Mouse (Mus musculus) forebrain, embryonic 16.5 days (tissue): ENCODE results near the gene Scn10a. TPM values are rescaled to one million over a fixed set of nuclear protein-coding genes. Genes with fewer than 3 reads are reported as not detected.

Source experiments
- ATAC-seq: fragments of 200-750 bp; cut with Nextera tagmentation; 2 replicates; pipeline ENCODE4 v1.8.0; 2017; ENCODE audit warnings: mild to moderate bottlenecking, moderate library complexity
- H3K27ac ChIP-seq: fragments of 300-500 bp; sonication (generic); 2 replicates; pipeline ENCODE4 v1.5.1; 2014; ENCODE audit warnings: low read length, control low read depth
- H3K27me3 ChIP-seq: fragments of 300-500 bp; sonication (generic); replicated peaks from 2 replicates; pipeline ENCODE4 v1.6.1; 2014; ENCODE audit warnings: low read length; ENCODE audit not compliant: control insufficient read depth, insufficient read depth
- H3K36me3 ChIP-seq: fragments of 300-500 bp; sonication (generic); 2 replicates; pipeline ENCODE4 v1.6.1; 2014; ENCODE audit not compliant: control insufficient read depth, insufficient read depth
- H3K4me1 ChIP-seq: fragments of 300-500 bp; sonication (generic); replicated peaks from 2 replicates; pipeline ENCODE4 v1.6.1; 2014; ENCODE audit warnings: low read length; ENCODE audit not compliant: control insufficient read depth, insufficient read depth
- H3K4me2 ChIP-seq: fragments of 300-500 bp; sonication (generic); 2 replicates; pipeline ENCODE4 v1.6.1; 2014; ENCODE audit warnings: mild to moderate bottlenecking, low read length, control low read depth
- H3K4me3 ChIP-seq: fragments of 300-500 bp; sonication (generic); replicated peaks from 2 replicates; pipeline ENCODE4 v1.5.1; 2014; ENCODE audit warnings: mild to moderate bottlenecking, low read length, control low read depth
- H3K9ac ChIP-seq: fragments of 300-500 bp; sonication (generic); replicated peaks from 2 replicates; pipeline ENCODE4 v1.6.1; 2014; ENCODE audit warnings: low read depth, low read length, control low read depth
- H3K9me3 ChIP-seq: fragments of 300-500 bp; sonication (generic); 2 replicates; pipeline ENCODE4 v1.6.1; 2016; ENCODE audit warnings: low read length; ENCODE audit not compliant: control insufficient read depth
- WGBS: fragments of 180-500 bp; shearing (Covaris S2); extraction: QIAGEN DNeasy Blood & Tissue Kit; methylation state at CpG from one replicate; pipeline ENCODE4 v1.1.7; 2014; 5-methylcytosine and 5-hydroxymethylcytosine counted together
- polyA plus RNA-seq: library from polyadenylated mRNA; unstranded; fragments of >200 nt; fragmentation: Nextera tagmentation; extraction: Ambion mirVana; gene quantifications from 2 replicates; pipeline ENCODE4 v1.2.1, GENCODE M21; 2015

Scn10a gene
- polyA plus RNA-seq, 1 experiment from 2014 or later: 0.09 TPM

GRCm38 (mm10) chr9:119559537-119560276 lies 159.4 kb downstream of the Scn10a start:
- Histone ChIP-seq H3K9me3 (no peaks in the 10 kb centered on the region), H3K36me3 (no peaks in the 10 kb centered on the region), H3K4me3 (no peak overlapping the region), H3K4me2 (no peak overlapping the region), H3K4me1 (peaks cover 11% of the 10 kb centered on the region), H3K27ac (no peak overlapping the region), H3K27me3 (no peaks in the 10 kb centered on the region), H3K9ac (no peak overlapping the region)
- 81% methylated on average over 16 of the region's 16 CpGs for WGBS
- ATAC-seq: no peak

Other genes with a start within 250 kb of the Scn10a start
- 0.82 and 1.4 TPM in 2 replicates for gene Scn5a, start 140.3 kb downstream of the Scn10a start, polyA plus RNA-seq
- 0.26 and 0.27 TPM in 2 replicates for gene Scn11a, start 106.1 kb upstream of the Scn10a start, polyA plus RNA-seq
- gene Wdr48, start 175.6 kb upstream of the Scn10a start, polyA plus RNA-seq: 85.2 and 89.8 TPM in 2 replicates
- gene Gorasp1, start 218.2 kb upstream of the Scn10a start, polyA plus RNA-seq: 23.8 and 30.4 TPM in 2 replicates
- gene Ttc21a, start 218.3 kb upstream of the Scn10a start, polyA plus RNA-seq: 0.37 and 0.76 TPM in 2 replicates